Mouse (Mus musculus): ENCODE results near the gene Rest. TPM values are rescaled to one million over a fixed set of nuclear protein-coding genes. Genes with fewer than 3 reads are reported as not detected.

The Rest gene
- polyA plus RNA-seq, 1 experiment from 2014 or later, result 46.6 TPM

DNA sequence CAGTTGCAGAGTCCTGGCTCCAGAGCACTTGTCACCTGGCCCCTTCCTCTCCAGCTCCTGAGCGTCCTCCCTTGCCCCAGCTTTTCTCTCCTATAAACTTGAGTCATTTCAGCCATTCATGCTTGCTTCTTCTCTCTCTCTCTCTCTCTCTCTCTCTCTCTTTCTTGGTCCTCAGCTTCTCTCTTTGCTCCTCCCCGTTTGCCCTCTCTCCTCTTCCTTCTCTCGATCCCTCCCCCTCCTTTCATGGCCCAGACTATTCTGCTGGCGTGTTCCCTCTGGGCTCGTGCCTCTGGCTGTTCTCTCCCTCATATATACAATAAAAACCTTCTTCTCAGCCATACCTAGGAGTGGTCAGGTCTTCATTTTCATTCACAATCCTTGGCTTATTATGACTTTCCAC is 13.6 kb upstream of the Rest start:
- no peaks in the 10 kb centered on the region for H3K36me3 ChIP-seq
- DNase-seq (ENCODE audit: low spot score), result no peak
- H3K9me3 ChIP-seq (replicated peaks), result no peaks in the 10 kb centered on the region
- 0 out of 2 replicates have a peak, but pooled peaks cover 4% of the 10 kb centered on the region for H3K4me1 ChIP-seq
- 57% methylated on average over 5 of the region's 5 CpGs for WGBS
- no peak overlapping the region for H3K4me3 ChIP-seq
- no peak overlapping the region for H3K27ac ChIP-seq
- H3K27me3 ChIP-seq (ENCODE audit: low read depth, poor library complexity, severe bottlenecking), result no peaks in the 10 kb centered on the region

GRCm38 (mm10) chr5:77252115-77252827 is 13.0 kb upstream of the Rest start:
- Histone ChIP-seq H3K4me1 (0 out of 2 replicates have a peak, but pooled peaks cover 4% of the 10 kb centered on the region), H3K4me3 (no peak overlapping the region)
- 74% methylated on average over 8 of the region's 8 CpGs for WGBS

GRCm38 (mm10) chr5:77253154-77253553 is 12.1 kb upstream of the Rest start:
- Histone ChIP-seq H3K4me1 (0 out of 2 replicates have a peak, but pooled peaks cover 4% of the 10 kb centered on the region), H3K4me3 (no peak overlapping the region), H3K9me3 (replicated peaks) (no peaks in the 10 kb centered on the region), H3K36me3 (no peaks in the 10 kb centered on the region), H3K27ac (no peak overlapping the region), H3K27me3 (ENCODE audit: low read depth, poor library complexity, severe bottlenecking) (no peaks in the 10 kb centered on the region)
- 90% methylated on average over 1 of the region's 1 CpGs for WGBS
- no peak for DNase-seq (ENCODE audit: low spot score)

More at GRCm38 (mm10) chr5:77252115-77252827, 13.0 kb upstream of the Rest start:
- Histone ChIP-seq H3K9me3 (replicated peaks) (no peaks in the 10 kb centered on the region), H3K27me3 (ENCODE audit: low read depth, poor library complexity, severe bottlenecking) (no peaks in the 10 kb centered on the region), H3K27ac (no peak overlapping the region), H3K36me3 (no peaks in the 10 kb centered on the region)
- DNase-seq (ENCODE audit: low spot score), result no peak

GRCm38 (mm10) chr5:77254402-77254801 is 10.9 kb upstream of the Rest start:
- Histone ChIP-seq H3K27me3 (ENCODE audit: low read depth, poor library complexity, severe bottlenecking) (no peaks in the 10 kb centered on the region), H3K9me3 (replicated peaks) (no peaks in the 10 kb centered on the region), H3K4me3 (no peak overlapping the region), H3K36me3 (no peaks in the 10 kb centered on the region), H3K27ac (no peak overlapping the region), H3K4me1 (0 out of 2 replicates have a peak, but pooled peaks cover 4% of the 10 kb centered on the region)
- DNase-seq (ENCODE audit: low spot score), result no peak
- WGBS, result 69% methylated on average over 3 of the region's 3 CpGs

GRCm38 (mm10) chr5:77257603-77258002 is 7.7 kb upstream of the Rest start:
- peaks cover 3% of the 10 kb centered on the region for H3K4me1 ChIP-seq
- H3K27me3 ChIP-seq (ENCODE audit: low read depth, poor library complexity, severe bottlenecking), result no peaks in the 10 kb centered on the region
- no peak for DNase-seq (ENCODE audit: low spot score)
- no peak overlapping the region for H3K4me3 ChIP-seq
- no peaks in the 10 kb centered on the region for H3K9me3 ChIP-seq (replicated peaks)
- WGBS, result 85% methylated on average over 3 of the region's 3 CpGs
- no peak overlapping the region for H3K27ac ChIP-seq
- no peaks in the 10 kb centered on the region for H3K36me3 ChIP-seq

- H3K4me3 ChIP-seq, result no peak overlapping the region
- H3K4me1 ChIP-seq, result peaks cover 5% of the 10 kb centered on the region
- no peaks in the 10 kb centered on the region for H3K9me3 ChIP-seq (replicated peaks)
- H3K36me3 ChIP-seq, result no peaks in the 10 kb centered on the region
- no peaks in the 10 kb centered on the region for H3K27me3 ChIP-seq (ENCODE audit: low read depth, poor library complexity, severe bottlenecking)
- H3K27ac ChIP-seq, result no peak overlapping the region
- no peak for DNase-seq (ENCODE audit: low spot score)
Observed at GRCm38 (mm10) chr5:77259315-77259714, 6.0 kb upstream of the Rest start.

GRCm38 (mm10) chr5:77260141-77260540 is 5.2 kb upstream of the Rest start:
- 56% methylated on average over 6 of the region's 6 CpGs for WGBS
- H3K27me3 ChIP-seq (ENCODE audit: low read depth, poor library complexity, severe bottlenecking), result no peaks in the 10 kb centered on the region
- H3K36me3 ChIP-seq, result no peaks in the 10 kb centered on the region
- H3K4me3 ChIP-seq, result no peak overlapping the region
- no peaks in the 10 kb centered on the region for H3K9me3 ChIP-seq (replicated peaks)
- peaks cover 12% of the 10 kb centered on the region for H3K4me1 ChIP-seq
- DNase-seq (ENCODE audit: low spot score), result no peak
- no peak overlapping the region for H3K27ac ChIP-seq

DNA sequence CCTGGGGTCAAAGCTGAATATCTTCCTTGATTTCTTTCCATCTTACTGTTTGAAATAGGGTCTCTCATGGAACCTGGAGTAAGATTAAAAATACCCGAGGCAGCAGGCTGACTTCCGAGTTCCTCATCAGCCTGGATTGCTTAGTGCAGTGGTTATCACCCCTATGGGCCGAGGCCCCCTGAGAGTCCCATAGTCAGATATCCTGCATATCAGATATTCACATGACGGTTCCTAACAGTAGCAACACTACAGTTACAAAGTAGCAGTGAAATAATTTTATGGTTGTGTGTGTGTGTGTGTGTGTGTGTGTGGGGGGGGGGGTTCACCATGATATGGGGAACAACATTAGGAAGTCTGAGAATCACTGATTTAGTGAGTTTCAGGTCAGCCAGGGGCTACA is 4.2 kb upstream of the Rest start:
- Histone ChIP-seq H3K27me3 (ENCODE audit: low read depth, poor library complexity, severe bottlenecking) (no peaks in the 10 kb centered on the region), H3K27ac (no peak overlapping the region), H3K9me3 (replicated peaks) (no peaks in the 10 kb centered on the region), H3K4me1 (peaks cover 12% of the 10 kb centered on the region), H3K36me3 (no peaks in the 10 kb centered on the region), H3K4me3 (no peak overlapping the region)
- 92% methylated on average over 4 of the region's 4 CpGs for WGBS
- DNase-seq (ENCODE audit: low spot score), result no peak

GRCm38 (mm10) chr5:77262105-77262504 is 3.2 kb upstream of the Rest start:
- DNase-seq (ENCODE audit: low spot score), result no peak
- Histone ChIP-seq H3K9me3 (replicated peaks) (no peaks in the 10 kb centered on the region), H3K4me1 (peaks cover 12% of the 10 kb centered on the region), H3K27me3 (ENCODE audit: low read depth, poor library complexity, severe bottlenecking) (no peaks in the 10 kb centered on the region), H3K36me3 (no peaks in the 10 kb centered on the region), H3K4me3 (no peak overlapping the region), H3K27ac (no peak overlapping the region)
- WGBS, result 81% methylated on average over 5 of the region's 5 CpGs

DNA sequence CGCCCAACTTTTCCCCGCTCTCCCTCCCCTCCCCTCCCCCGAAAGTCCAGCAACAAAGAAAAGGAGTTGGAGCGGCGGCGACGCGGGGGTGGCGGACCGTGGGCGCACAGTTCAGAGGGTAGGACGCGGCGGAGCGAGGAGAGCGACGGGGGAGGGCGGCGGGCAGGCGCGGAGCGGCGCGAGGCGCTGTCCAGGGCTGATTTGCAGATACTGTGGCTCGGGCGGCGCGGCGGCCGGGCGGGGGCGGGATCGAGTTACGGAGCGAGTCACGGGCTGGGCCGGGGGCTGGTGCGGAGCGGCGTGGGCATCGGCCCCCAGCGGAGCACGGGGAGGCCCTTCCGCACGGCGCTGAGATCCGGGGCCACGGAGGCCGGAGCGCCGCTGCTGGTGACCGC is 377 bp downstream of the Rest start:
- Histone ChIP-seq H3K4me1 (peaks cover 16% of the 10 kb centered on the region; the same call in 1 of the 2 replicates), H3K4me3 (peak overlapping the region; percentile 98), H3K27ac (peak overlapping the region; percentile 98), H3K9me3 (replicated peaks) (no peaks in the 10 kb centered on the region), H3K36me3 (peaks cover 29% of the 10 kb centered on the region), H3K27me3 (ENCODE audit: low read depth, poor library complexity, severe bottlenecking) (no peaks in the 10 kb centered on the region)
- under 1% methylated on average over 39 of the region's 53 CpGs for WGBS
- peak; percentile 88 for DNase-seq (ENCODE audit: low spot score)

- under 1% methylated on average over 85 of the region's 87 CpGs for WGBS
- Histone ChIP-seq H3K9me3 (replicated peaks) (no peaks in the 10 kb centered on the region), H3K4me3 (peak overlapping the region; percentile 98), H3K4me1 (peaks cover 16% of the 10 kb centered on the region; the same call in 1 of the 2 replicates), H3K36me3 (peaks cover 35% of the 10 kb centered on the region), H3K27me3 (ENCODE audit: low read depth, poor library complexity, severe bottlenecking) (no peaks in the 10 kb centered on the region), H3K27ac (peak overlapping the region; percentile 98)
- DNase-seq (ENCODE audit: low spot score), result peak; percentile 77
Observed at GRCm38 (mm10) chr5:77266066-77266885, 985 bp downstream of the Rest start.

DNA sequence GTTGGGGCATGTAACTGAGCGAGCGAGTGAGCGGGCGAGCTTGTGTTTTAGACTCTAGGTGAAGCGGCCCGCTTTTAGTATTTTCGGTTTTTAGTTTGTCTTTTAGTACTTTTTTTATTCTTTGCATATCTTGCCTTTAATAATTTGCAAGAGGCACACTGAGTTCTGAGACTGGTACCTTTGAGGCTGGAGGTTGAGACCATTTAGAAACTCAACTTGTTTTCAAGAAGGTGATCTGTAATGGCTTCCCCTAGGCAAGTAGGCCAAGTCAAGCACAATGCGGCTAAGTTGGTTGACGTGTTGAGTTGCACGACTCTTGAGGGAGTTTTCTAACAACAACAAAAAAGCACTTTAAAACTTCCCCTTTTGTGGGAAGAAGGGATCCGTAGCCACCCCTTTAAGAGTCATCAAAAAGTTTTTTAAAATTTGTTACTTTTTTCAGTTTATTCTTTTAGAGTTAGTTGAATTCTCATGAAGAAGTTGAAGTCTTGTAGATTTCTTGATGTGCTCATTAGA is 1.7 kb downstream of the Rest start:
- 4% methylated on average over 11 of the region's 11 CpGs for WGBS
- H3K9me3 ChIP-seq (replicated peaks), result no peaks in the 10 kb centered on the region
- no peak for DNase-seq (ENCODE audit: low spot score)
- H3K27me3 ChIP-seq (ENCODE audit: low read depth, poor library complexity, severe bottlenecking), result no peaks in the 10 kb centered on the region
- H3K36me3 ChIP-seq, result peaks cover 42% of the 10 kb centered on the region
- peaks cover 16% of the 10 kb centered on the region; the same call in 1 of the 2 replicates for H3K4me1 ChIP-seq
- H3K4me3 ChIP-seq, result peak overlapping the region; percentile 98
- peak overlapping the region; percentile 98 for H3K27ac ChIP-seq

DNA sequence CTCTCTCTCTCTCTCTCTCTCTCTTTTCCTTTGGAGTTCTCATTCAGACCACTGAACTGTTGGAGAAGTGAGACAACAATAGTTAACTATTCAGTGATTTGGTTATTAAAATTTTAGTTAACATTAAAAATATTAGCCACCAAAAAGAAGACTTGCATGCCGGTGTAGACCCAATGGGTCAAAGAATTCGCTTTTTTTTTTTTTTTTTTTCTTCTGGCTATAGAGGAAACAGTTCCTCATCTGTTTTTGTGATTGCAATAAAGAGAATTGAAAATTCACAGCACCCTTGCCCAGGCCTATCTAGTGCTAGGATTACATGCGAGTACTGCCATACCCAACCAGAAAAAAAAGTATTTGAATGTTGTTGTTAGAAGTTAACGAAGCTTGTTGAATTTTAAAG is 2.1 kb downstream of the Rest start:
- H3K4me1 ChIP-seq, result peaks cover 16% of the 10 kb centered on the region; the same call in 1 of the 2 replicates
- DNase-seq (ENCODE audit: low spot score), result no peak
- peak overlapping the region; percentile 98 for H3K27ac ChIP-seq
- 80% methylated on average over 4 of the region's 4 CpGs for WGBS
- no peaks in the 10 kb centered on the region for H3K27me3 ChIP-seq (ENCODE audit: low read depth, poor library complexity, severe bottlenecking)
- H3K9me3 ChIP-seq (replicated peaks), result no peaks in the 10 kb centered on the region
- peak overlapping the region; percentile 98 for H3K4me3 ChIP-seq
- peaks cover 47% of the 10 kb centered on the region for H3K36me3 ChIP-seq

All from limb, embryonic 10.5 days (tissue).